Mouse (Mus musculus) right cerebral cortex, postnatal 4 days (tissue): ENCODE results near the gene Rimbp2.

Source experiments
- DNase-seq: peaks from one replicate; pipeline ENCODE4 v3.0.0-alpha.2; 2022

Gene Rimbp2

GRCm38 (mm10) chr5:128841541-128841940, 111.7 kb downstream of the Rimbp2 start:
- DNase-seq = no peak

GRCm38 (mm10) chr5:128837045-128837444, 116.2 kb downstream of the Rimbp2 start:
- no peak for DNase-seq

- no peak for DNase-seq
Observed at GRCm38 (mm10) chr5:128834126-128834525, 119.2 kb downstream of the Rimbp2 start.

- no peak for DNase-seq
Observed at GRCm38 (mm10) chr5:128822843-128823242, 130.4 kb downstream of the Rimbp2 start.

- no peak for DNase-seq
Observed at GRCm38 (mm10) chr5:128819638-128820285, 133.5 kb downstream of the Rimbp2 start.

GRCm38 (mm10) chr5:128815629-128816028, 137.7 kb downstream of the Rimbp2 start:
- DNase-seq = peak; percentile 62

- DNase-seq = no peak
Observed at GRCm38 (mm10) chr5:128815078-128815477, 138.2 kb downstream of the Rimbp2 start.

GRCm38 (mm10) chr5:128813121-128813520, 140.2 kb downstream of the Rimbp2 start:
- peak; percentile 52 for DNase-seq

GRCm38 (mm10) chr5:128811431-128811830, 141.9 kb downstream of the Rimbp2 start:
- DNase-seq = no peak

GRCm38 (mm10) chr5:128810006-128810405, 143.3 kb downstream of the Rimbp2 start:
- peak; percentile 38 for DNase-seq

GRCm38 (mm10) chr5:128809406-128809805, 143.9 kb downstream of the Rimbp2 start:
- DNase-seq = peak; percentile 52

GRCm38 (mm10) chr5:128808547-128809182, 144.6 kb downstream of the Rimbp2 start:
- DNase-seq = peak; percentile 57

GRCm38 (mm10) chr5:128807408-128807807, 145.9 kb downstream of the Rimbp2 start:
- DNase-seq = no peak

- DNase-seq = peak; percentile 78
Observed at GRCm38 (mm10) chr5:128806296-128806998, 146.8 kb downstream of the Rimbp2 start.

GRCm38 (mm10) chr5:128805092-128805491, 148.2 kb downstream of the Rimbp2 start:
- DNase-seq = no peak

- DNase-seq = no peak
Observed at GRCm38 (mm10) chr5:128800592-128800991, 152.7 kb downstream of the Rimbp2 start.

- no peak for DNase-seq
Observed at GRCm38 (mm10) chr5:128781621-128782020, 171.7 kb downstream of the Rimbp2 start.

- no peak for DNase-seq
Observed at GRCm38 (mm10) chr5:128776386-128776785, 176.9 kb downstream of the Rimbp2 start.

GRCm38 (mm10) chr5:128769026-128769631, 184.2 kb downstream of the Rimbp2 start:
- no peak for DNase-seq

- no peak for DNase-seq
Observed at GRCm38 (mm10) chr5:128761118-128761517, 192.2 kb downstream of the Rimbp2 start.

- DNase-seq = no peak
Observed at GRCm38 (mm10) chr5:128746261-128746660, 207.0 kb downstream of the Rimbp2 start.

GRCm38 (mm10) chr5:128745206-128745605, 208.1 kb downstream of the Rimbp2 start:
- no peak for DNase-seq

- DNase-seq = no peak
Observed at GRCm38 (mm10) chr5:128744351-128744750, 208.9 kb downstream of the Rimbp2 start.

GRCm38 (mm10) chr5:128739838-128740171, 213.5 kb downstream of the Rimbp2 start:
- no peak for DNase-seq
